In the genomic region with DNA sequence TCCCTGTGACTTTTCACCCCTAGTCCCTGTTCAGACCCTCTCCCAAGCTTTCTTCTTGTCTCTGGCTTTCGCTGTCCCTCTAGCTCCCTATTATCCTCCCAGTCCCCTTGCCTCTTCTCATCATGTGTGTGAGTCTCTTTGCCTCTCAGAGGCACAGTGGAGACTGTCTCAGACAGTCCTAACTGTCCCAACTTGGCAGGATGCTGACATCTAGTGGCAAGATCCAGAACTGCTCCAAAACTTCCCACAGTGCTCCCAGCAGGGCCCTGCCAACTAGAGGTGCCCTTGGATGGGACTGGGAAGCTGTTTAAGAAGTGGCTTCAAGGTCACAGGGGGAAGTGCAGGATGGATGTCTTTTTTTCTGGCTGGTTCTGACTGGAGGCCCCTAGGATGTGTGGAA, we compare ENCODE assay signal across 8 mouse cellular contexts. TPM values are rescaled to one million over a fixed set of nuclear protein-coding genes. Genes with fewer than 3 reads are reported as not detected.
DNase-seq lines count a peak whose midpoint lies in the region; ATAC-seq lines count a peak whose summit lies in the region.

No protein-coding gene starts in this region.

- H3K4me3 ChIP-seq in intestine, embryonic 15.5 days (replicated peaks): no peak overlapping the region
- no peak overlapping the region for H3K4me3 ChIP-seq in midbrain, embryonic 10.5 days

- H3K4me1 ChIP-seq in intestine, embryonic 15.5 days (replicated peaks): no peaks in the 10 kb centered on the region
- H3K4me1 ChIP-seq in midbrain, embryonic 10.5 days: no peaks in the 10 kb centered on the region

- peak; percentile 84 for DNase-seq in adrenal gland, adult 2 months
- DNase-seq in embryo, embryonic 11 days: peak; percentile 84
- DNase-seq in gastrocnemius, postnatal 36 days: peak; percentile 41 to 72
- peak; percentile 79 for DNase-seq in left cerebral cortex, postnatal 10 days (ENCODE audit: extremely low spot score in 1 of 2, low spot score in 2 of 2)
- peak; percentile 81 for DNase-seq in midbrain, embryonic 10.5 days (ENCODE audit: low spot score)
- DNase-seq in right cerebral cortex, postnatal 36 days (ENCODE audit: low spot score in 2 of 2): peak; percentile 73 to 74
- DNase-seq in urinary bladder, postnatal 36 days (ENCODE audit: low spot score in 2 of 2): peak; percentile 83 to 85

- intact Hi-C loops in gastrocnemius, postnatal 36 days (cut with DNase I): loop anchor here (2.0 kb wide), 1 partner anchor 214 kb away; no protein-coding TSS in a partner anchor
- intact Hi-C loops in left cerebral cortex, postnatal 10 days (cut with DNase I): loop anchor here (2.0 to 5.0 kb wide), 2 partner anchors 113 to 214 kb away; a partner anchor contains a TSS

- 6% methylated on average over 1 of the region's 1 CpGs for WGBS in intestine, embryonic 15.5 days
- WGBS in midbrain, embryonic 10.5 days: 18% methylated on average over 1 of the region's 1 CpGs

- no peaks in the 10 kb centered on the region for H3K36me3 ChIP-seq in intestine, embryonic 15.5 days
- no peaks in the 10 kb centered on the region for H3K36me3 ChIP-seq in midbrain, embryonic 10.5 days

- no peaks in the 10 kb centered on the region for H3K27me3 ChIP-seq in intestine, embryonic 15.5 days (replicated peaks)
- H3K27me3 ChIP-seq in midbrain, embryonic 10.5 days (ENCODE audit: low read depth, poor library complexity, severe bottlenecking): no peaks in the 10 kb centered on the region

- peak; percentile 93 for ATAC-seq in intestine, embryonic 15.5 days

- no peak overlapping the region for H3K4me2 ChIP-seq in intestine, embryonic 15.5 days (replicated peaks)

- H3K9me3 ChIP-seq in intestine, embryonic 15.5 days: no peaks in the 10 kb centered on the region
- H3K9me3 ChIP-seq in midbrain, embryonic 10.5 days (replicated peaks): no peaks in the 10 kb centered on the region

- no peak overlapping the region for H3K9ac ChIP-seq in intestine, embryonic 15.5 days

- H3K27ac ChIP-seq in intestine, embryonic 15.5 days: no peak overlapping the region
- H3K27ac ChIP-seq in midbrain, embryonic 10.5 days (replicated peaks): no peak overlapping the region

RNA-seq across cellular contexts. Expression of a gene that starts 13.9 kb away (rescaled TPM):
- total RNA-seq in adrenal gland, adult 2 months (2021): not detected
- not detected in 2 replicates for polyA plus RNA-seq in adrenal gland, adult 2 months (2012; rRNA removed)
- total RNA-seq in gastrocnemius, postnatal 36 days (2021): not detected
- polyA plus RNA-seq in intestine, embryonic 15.5 days (2015; fragmentation: Nextera tagmentation; extraction: Ambion mirVana): not detected in 2 replicates
- total RNA-seq in left cerebral cortex, postnatal 10 days (2021): not detected
- polyA plus RNA-seq in midbrain, embryonic 10.5 days (2016; fragmentation: Nextera tagmentation; extraction: Ambion mirVana): not detected in 2 replicates

RNA-seq across cellular contexts. Expression of a gene that starts 38.7 kb away (rescaled TPM):
- total RNA-seq in adrenal gland, adult 2 months (2021): not detected
- polyA plus RNA-seq in adrenal gland, adult 2 months (2012; rRNA removed): not detected in 2 replicates
- not detected for total RNA-seq in gastrocnemius, postnatal 36 days (2021)
- not detected in 2 replicates for polyA plus RNA-seq in intestine, embryonic 15.5 days (2015; fragmentation: Nextera tagmentation; extraction: Ambion mirVana)
- not detected for total RNA-seq in left cerebral cortex, postnatal 10 days (2021)
- polyA plus RNA-seq in midbrain, embryonic 10.5 days (2016; fragmentation: Nextera tagmentation; extraction: Ambion mirVana): not detected in 2 replicates

RNA-seq across cellular contexts. Expression of a gene that starts 53.1 kb away (rescaled TPM):
- not detected for total RNA-seq in adrenal gland, adult 2 months (2021)
- polyA plus RNA-seq in adrenal gland, adult 2 months (2012; rRNA removed): not detected in 2 replicates
- total RNA-seq in gastrocnemius, postnatal 36 days (2021): not detected
- polyA plus RNA-seq in intestine, embryonic 15.5 days (2015; fragmentation: Nextera tagmentation; extraction: Ambion mirVana): not detected in 2 replicates
- total RNA-seq in left cerebral cortex, postnatal 10 days (2021): not detected
- polyA plus RNA-seq in midbrain, embryonic 10.5 days (2016; fragmentation: Nextera tagmentation; extraction: Ambion mirVana): 0.17 TPM in 1 of 2 replicates, not detected in the other

RNA-seq across cellular contexts. Expression of a gene that starts 55.6 kb away (rescaled TPM):
- total RNA-seq in adrenal gland, adult 2 months (2021): not detected
- not detected in 2 replicates for polyA plus RNA-seq in adrenal gland, adult 2 months (2012; rRNA removed)
- not detected for total RNA-seq in gastrocnemius, postnatal 36 days (2021)
- polyA plus RNA-seq in intestine, embryonic 15.5 days (2015; fragmentation: Nextera tagmentation; extraction: Ambion mirVana): 0.16 and 0.59 TPM in 2 replicates
- total RNA-seq in left cerebral cortex, postnatal 10 days (2021): not detected
- polyA plus RNA-seq in midbrain, embryonic 10.5 days (2016; fragmentation: Nextera tagmentation; extraction: Ambion mirVana): not detected in 2 replicates
